Mouse (Mus musculus) inflammation-experienced regulatory T-cells (primary cell): Measurements from ENCODE around the gene Krt5. TPM values are rescaled to one million over a fixed set of nuclear protein-coding genes. Genes with fewer than 3 reads are reported as not detected.

ENCODE experiments used
- polyA plus RNA-seq, 2 experiments: library from polyadenylated mRNA; unstranded; fragments of 100-300 nt; shearing (Covaris generic); gene quantifications; one replicate each; pipeline ENCODE4 v1.2.1; 2017

The Krt5 gene
- polyA plus RNA-seq, result under 1 TPM in 1 of 2 experiments, not detected in 1; 0.07 TPM

DNA sequence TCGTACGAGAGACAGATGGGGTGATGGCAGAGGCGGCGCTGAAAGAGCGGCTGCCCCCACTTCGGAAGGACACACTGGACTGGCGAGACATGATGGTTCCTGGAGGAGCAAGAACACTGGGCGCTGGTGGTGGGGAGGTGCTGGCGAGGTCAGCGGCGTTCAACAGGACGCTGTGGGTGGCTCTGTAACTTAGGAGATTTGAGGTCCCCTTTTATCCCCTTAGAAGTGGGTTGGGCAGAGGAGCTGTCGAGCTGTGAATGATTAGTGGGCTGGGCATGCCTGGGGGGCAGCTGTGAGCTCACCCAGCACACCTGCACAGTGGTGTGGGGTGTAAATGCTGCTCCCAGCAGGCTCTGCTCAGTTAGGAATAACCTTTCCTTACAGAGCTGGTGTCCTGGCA, at the start of gene Krt5:
TSS of gene Krt5 (minus strand) at position 179 of the 400 bp plus-strand sequence.

DNA sequence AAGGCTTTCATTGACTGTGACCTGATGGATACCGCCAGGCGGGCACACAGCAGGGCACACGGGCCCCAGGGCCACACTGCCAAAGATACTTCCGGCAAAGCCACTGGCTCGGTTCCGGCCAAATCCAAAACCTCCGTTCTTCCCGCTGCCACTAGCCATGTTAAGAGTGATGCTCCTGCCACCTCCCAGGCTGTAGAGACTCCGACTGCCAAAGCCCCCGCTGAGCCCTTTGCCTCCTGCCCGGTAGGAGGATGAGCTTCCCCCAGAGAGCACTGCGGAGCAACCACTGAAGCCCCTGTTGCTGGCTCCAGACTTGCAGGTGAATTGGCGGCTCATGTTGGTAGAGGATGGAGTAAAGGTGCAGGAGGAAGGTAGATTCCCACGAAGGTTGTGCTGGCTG, 30.0 kb upstream of the Krt5 start, which contains the start of gene Krt71:
TSS of gene Krt71 (minus strand) at position 399 of the 400 bp plus-strand sequence.

DNA sequence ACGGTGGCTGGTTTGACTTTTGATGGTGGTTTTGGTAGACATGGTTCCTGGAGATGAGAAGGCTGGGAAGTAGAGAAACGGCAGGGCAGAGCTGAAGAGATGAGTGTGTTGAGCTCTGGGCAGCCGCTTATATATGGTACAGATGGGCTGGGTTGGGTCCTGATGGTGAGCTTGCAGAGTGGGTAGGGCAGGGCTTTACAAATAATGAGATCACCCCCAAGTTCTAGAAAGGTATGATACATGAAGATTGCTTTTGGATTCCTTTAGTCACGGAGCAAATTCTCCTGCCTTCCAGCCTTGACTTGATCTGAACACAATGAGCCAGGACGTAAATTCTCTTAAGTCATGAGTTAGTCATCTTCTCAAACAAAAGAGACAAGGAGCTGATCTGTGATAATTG, 18.5 kb downstream of the Krt5 start, which contains the start of gene Krt6a:
TSS of gene Krt6a (minus strand) at position 101 of the 400 bp plus-strand sequence.

DNA sequence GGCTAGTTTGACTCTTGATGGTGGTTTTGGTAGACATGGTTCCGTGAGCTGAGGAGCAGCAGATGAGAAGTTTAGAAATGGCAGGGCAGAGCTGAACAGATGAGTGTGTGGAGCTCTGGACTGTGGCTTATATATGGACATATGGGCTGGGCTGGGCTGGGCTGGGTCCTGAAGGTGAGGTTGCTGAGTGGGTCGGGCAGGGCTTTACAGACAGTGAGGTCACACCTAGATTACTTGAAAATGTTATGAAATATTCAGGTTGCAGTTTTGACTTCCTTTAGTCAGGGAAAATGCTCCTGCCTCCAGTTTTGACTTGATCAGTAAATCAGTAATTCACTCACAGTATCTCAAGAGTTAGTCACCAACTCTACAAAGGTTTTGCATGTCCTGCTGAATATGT, 32.5 kb downstream of the Krt5 start, which contains the start of gene Krt6b:
TSS of gene Krt6b (minus strand) at position 101 of the 400 bp plus-strand sequence.

Other genes with a start within 250 kb of the Krt5 start
- not detected for gene Krt81, start 249.1 kb downstream of the Krt5 start, polyA plus RNA-seq
- under 1 TPM in 1 of 2 experiments, not detected in 1; 0.11 TPM for gene Krt86, start 239.4 kb downstream of the Krt5 start, polyA plus RNA-seq
- 1 to 10 TPM; 1.4 to 3.3 TPM for gene Krt83, start 221.4 kb downstream of the Krt5 start, polyA plus RNA-seq
- gene Gm49425, start 195.6 kb downstream of the Krt5 start, polyA plus RNA-seq, result not detected
- 1 to 10 TPM in 1 of 2 experiments, under 1 TPM in 1; 0.10 to 1.6 TPM for gene Krt84, start 180.1 kb downstream of the Krt5 start, polyA plus RNA-seq
- not detected for gene Krt82, start 162.2 kb downstream of the Krt5 start, polyA plus RNA-seq
- under 1 TPM in 1 of 2 experiments, not detected in 1; 0.15 TPM for gene Krt90, start 149.9 kb downstream of the Krt5 start, polyA plus RNA-seq
- 1 to 10 TPM in 1 of 2 experiments, under 1 TPM in 1; 0.14 to 1.3 TPM for gene Krt75, start 139.0 kb downstream of the Krt5 start, polyA plus RNA-seq
- under 1 TPM in 1 of 2 experiments, not detected in 1; 0.10 TPM for gene Gm5414, start 84.7 kb downstream of the Krt5 start, polyA plus RNA-seq
- not detected for gene Gm5478, start 65.5 kb downstream of the Krt5 start, polyA plus RNA-seq
- gene Krt6b, start 32.6 kb downstream of the Krt5 start, polyA plus RNA-seq, result not detected
- under 1 TPM in 1 of 2 experiments, not detected in 1; 0.16 TPM for gene Krt6a, start 18.6 kb downstream of the Krt5 start, polyA plus RNA-seq
- under 1 TPM in 1 of 2 experiments, not detected in 1; 0.23 TPM for gene Krt71, start 30.2 kb upstream of the Krt5 start, polyA plus RNA-seq
- under 1 TPM; 0.08 to 0.43 TPM for gene Krt72, start 73.6 kb upstream of the Krt5 start, polyA plus RNA-seq
- under 1 TPM; 0.12 to 0.18 TPM for gene Krt73, start 89.4 kb upstream of the Krt5 start, polyA plus RNA-seq
- under 1 TPM; 0.06 to 0.92 TPM for gene Krt2, start 105.3 kb upstream of the Krt5 start, polyA plus RNA-seq
- under 1 TPM; 0.12 to 0.22 TPM for gene Krt1, start 137.9 kb upstream of the Krt5 start, polyA plus RNA-seq
- gene Krt77, start 156.8 kb upstream of the Krt5 start, polyA plus RNA-seq, result not detected
- under 1 TPM in 1 of 2 experiments, not detected in 1; 0.61 TPM for gene Krt76, start 180.0 kb upstream of the Krt5 start, polyA plus RNA-seq
- gene Krt4, start 211.8 kb upstream of the Krt5 start, polyA plus RNA-seq, result under 1 TPM; 0.07 to 0.56 TPM
- 1 to 10 TPM in 1 of 2 experiments, not detected in 1; 4.3 TPM for gene Krt79, start 227.4 kb upstream of the Krt5 start, polyA plus RNA-seq
- gene Krt78, start 241.4 kb upstream of the Krt5 start, polyA plus RNA-seq, result not detected